Mouse (Mus musculus): Measurements from ENCODE around the gene Ormdl3.
"Not testable (repeated sequence)": the region's sequence is repeated elsewhere in the genome, so short reads cannot be mapped to it uniquely, and the experiment has no call there.

Ormdl3 gene

DNA sequence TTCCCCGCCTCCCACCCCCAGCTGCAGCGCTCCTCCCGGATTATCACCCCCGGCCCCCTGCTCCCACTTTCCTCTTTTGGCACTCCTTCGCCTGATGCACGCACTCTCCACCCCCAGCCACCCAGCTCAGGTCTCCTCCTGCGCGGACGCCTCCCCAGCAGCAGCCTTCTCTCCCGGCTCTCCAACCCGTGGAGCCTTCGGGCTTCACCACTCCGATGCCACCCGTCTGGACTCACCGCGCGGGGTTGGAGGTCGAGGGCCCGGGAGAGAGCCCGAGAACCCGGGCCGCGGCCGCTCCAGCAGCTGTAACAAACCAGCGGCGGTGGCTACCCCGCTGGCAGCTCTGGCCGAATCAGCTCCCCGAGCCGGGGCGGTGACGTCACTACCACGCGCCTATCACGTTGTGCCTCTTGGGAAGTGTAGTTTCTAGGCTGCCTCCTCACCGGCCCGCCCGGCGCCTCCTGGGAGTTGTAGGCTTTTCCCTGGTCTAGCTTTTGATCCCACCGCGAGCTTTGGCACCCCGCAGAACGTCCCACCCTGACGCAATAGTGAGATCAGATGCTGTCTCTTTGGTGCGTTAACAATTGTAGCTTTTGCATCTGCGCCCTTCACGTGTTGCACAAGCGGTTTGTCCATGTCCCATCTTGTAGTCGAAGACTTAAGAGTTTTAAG is at the start of gene Ormdl3:
Gene Ormdl3, minus strand, starts transcription at position 477 of the 672 bp plus-strand sequence.
- DNase-seq (ENCODE audit: low spot score) = peak; percentile 98

- not testable (repeated sequence) for DNase-seq (ENCODE audit: low spot score)
Measured at GRCm38 (mm10) chr11:98635312-98635970, 48.3 kb upstream of the Ormdl3 start.

DNA sequence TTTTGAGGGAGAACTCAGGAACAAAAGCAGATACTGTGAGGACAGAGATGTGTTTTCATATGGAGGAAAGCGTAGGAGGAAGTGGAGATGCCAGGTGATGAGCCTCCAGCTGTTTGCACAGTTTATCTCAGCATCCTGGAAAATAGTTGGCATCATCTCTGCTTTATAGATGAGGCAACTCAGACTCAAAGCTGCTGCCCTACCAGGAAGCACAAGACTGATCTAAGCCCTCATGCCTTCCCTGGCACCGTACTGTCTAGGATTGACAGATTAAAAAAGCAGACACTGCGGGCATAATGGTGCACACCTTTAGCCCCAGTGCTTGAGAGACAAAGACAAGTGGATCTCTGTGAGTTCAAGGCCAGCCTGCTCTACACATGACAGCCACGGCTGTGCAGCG is 43.5 kb upstream of the Ormdl3 start:
- DNase-seq (ENCODE audit: low spot score) = no peak

DNA sequence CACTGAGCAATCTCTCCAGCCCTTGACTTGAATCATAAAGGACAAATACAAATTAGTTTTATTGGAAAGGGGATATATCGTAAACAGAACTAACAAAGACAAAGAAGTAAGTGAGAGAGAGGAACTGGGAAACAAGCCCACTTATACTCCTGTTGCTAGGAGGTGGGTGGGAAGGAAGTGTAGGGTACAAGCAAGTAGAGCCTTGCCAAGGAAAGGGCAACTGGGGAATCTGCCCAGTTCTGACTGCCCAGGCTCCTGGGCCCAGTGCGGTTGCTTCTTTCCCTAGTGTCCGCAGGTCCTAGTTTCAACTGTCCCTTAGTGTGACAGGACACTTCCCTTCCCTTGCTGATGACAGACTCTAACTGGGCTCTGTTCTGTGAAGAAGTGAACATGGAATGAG is 41.5 kb upstream of the Ormdl3 start:
- no peak for DNase-seq (ENCODE audit: low spot score)

DNA sequence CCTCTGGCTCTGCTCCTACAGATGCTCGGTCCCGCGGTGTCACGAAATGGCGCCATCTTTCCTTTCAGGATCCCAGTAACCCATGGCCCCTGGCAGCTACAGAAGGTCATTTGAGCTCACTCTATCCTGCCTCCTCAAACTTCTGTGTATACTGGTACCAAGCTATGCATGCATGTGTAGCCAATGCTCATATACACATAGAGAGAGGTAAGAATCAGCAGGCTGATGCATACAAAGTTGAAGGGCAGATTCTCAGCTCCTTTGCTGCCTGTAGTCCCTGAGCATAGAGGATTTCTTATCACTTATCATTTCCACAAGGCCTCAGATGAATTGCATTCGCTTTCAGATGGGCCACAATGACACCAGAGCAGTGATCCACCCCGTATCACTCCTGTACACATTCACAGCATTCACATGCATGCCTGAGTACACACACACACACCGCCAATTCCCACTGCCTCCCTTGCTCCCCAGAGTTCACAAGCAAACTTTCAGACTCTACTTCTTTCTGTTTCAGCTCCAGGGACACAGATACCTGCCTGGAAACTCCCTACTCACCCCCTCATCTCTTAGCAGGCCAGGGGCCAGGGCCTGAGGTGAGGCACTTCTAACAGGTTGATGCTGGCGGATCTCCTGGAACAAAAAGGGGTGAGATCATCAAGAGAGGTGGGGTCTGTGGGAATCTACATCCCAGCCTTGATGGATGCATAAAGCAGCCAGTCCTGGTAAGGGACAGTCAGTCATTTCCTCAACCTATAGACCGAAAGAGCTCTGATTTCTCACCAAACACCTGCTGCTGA is 38.6 kb upstream of the Ormdl3 start, which contains the start of the genes Gm12355 and Gsdma3:
Gene Gm12355, minus strand, starts transcription at position 51 of the 800 bp plus-strand sequence.
Gene Gsdma3, plus strand, starts transcription at position 750 of the 800 bp plus-strand sequence.
- DNase-seq (ENCODE audit: low spot score) = no peak

GRCm38 (mm10) chr11:98624381-98624780 is 37.2 kb upstream of the Ormdl3 start:
- not testable (repeated sequence) for DNase-seq (ENCODE audit: low spot score)

DNA sequence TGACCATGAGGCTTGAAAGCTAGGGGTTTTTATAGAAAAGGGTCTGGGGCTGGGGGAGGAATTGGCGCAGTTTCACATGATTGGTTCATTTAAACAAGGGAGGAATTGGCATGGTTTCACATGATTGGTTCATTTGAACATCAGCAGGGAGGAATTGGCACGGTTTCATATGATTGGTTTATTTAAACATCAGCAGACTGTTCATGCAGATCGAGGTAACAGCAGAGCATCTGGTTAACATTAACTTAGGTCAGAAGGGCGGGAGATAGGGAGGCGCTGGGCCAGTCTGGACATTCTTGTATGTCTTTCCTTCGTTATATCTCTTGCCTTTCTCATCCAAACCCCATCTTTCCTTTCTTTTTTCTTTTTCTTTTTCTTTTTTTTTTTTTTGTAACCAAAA is 36.8 kb upstream of the Ormdl3 start:
- not testable (repeated sequence) for DNase-seq (ENCODE audit: low spot score)

- no peak for DNase-seq (ENCODE audit: low spot score)
Measured at GRCm38 (mm10) chr11:98620791-98621190, 33.6 kb upstream of the Ormdl3 start.

DNA sequence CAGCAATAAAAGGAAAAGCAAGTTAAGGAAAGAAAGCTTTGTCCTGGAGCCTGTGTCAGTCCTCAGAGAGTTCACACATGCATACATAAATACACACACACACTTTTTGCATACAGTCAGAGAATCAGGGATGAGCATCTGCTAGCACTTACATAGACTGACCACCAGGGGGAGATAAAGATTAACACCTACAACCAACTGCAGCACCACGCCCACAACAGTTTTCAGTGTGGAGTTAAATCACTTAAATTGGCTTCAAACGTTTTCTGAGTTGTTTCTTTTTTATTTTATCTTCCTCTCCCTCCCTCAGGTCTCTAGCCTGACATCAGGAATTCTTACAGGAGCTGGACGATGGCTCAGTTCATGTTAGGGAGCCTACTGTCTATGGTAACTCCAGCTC is 19.6 kb upstream of the Ormdl3 start:
- DNase-seq (ENCODE audit: low spot score) = peak; percentile 68

- not testable (repeated sequence) for DNase-seq (ENCODE audit: low spot score)
Measured at GRCm38 (mm10) chr11:98604911-98605310, 17.7 kb upstream of the Ormdl3 start.

GRCm38 (mm10) chr11:98603953-98604352 is 16.8 kb upstream of the Ormdl3 start:
- no peak for DNase-seq (ENCODE audit: low spot score)

DNA sequence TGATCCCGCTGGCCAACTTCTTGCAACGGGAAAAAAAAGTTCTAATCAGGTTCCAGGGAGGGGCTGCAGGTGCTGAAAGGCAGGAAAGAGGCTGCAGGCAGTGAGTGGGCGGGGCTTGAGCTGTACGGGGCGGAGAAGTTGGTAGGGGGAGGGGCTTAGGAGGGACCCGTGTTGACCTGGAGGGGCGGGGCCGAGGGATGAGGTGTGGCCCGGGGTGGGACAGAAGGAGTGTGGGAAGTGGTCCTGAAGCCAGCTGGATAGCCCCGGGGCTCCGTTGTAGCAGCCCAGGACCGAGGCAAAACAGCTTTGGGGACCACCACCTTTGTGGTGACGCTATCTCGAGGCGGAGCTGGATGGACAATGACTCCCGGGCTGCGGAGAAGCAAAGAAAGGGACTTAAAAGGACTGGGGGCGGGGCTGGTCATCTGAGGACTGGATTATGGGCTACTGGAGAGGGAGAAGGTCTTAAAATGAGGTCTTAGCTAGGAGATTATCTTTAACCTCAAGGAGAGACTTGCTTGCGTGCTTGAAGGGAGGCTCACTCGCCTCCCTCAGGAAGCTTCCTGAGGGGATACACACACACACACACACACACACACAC is 15.0 kb upstream of the Ormdl3 start:
- no peak for DNase-seq (ENCODE audit: low spot score)

- no peak for DNase-seq (ENCODE audit: low spot score)
Measured at GRCm38 (mm10) chr11:98599291-98599690, 12.1 kb upstream of the Ormdl3 start.

GRCm38 (mm10) chr11:98598851-98599290 is 11.7 kb upstream of the Ormdl3 start:
- DNase-seq (ENCODE audit: low spot score) = no peak

DNA sequence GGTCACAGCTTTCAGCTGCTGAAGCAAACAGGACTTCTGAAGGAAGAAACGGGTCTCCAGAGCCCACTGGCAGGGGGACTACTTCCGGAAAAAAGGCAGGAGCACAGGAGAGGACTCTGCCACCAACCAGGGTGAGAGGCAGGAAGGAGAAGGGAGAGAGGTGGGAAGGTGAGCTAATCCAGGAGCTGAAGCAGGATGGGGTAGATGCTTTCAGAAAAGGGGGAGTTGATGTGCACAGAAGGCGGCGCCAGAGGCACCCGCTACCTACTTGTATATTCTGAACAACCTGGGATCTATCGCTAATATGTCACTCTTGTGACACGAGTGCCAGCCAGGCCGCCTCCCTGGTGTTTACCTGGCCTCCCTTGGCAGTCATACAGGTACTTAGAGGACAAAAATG is 10.8 kb upstream of the Ormdl3 start, which contains the start of gene Lrrc3c:
Gene Lrrc3c, plus strand, starts transcription at position 301 of the 400 bp plus-strand sequence.
- DNase-seq (ENCODE audit: low spot score) = no peak

- peak; percentile 82 for DNase-seq (ENCODE audit: low spot score)
Measured at GRCm38 (mm10) chr11:98597363-98597762, 10.2 kb upstream of the Ormdl3 start.

DNA sequence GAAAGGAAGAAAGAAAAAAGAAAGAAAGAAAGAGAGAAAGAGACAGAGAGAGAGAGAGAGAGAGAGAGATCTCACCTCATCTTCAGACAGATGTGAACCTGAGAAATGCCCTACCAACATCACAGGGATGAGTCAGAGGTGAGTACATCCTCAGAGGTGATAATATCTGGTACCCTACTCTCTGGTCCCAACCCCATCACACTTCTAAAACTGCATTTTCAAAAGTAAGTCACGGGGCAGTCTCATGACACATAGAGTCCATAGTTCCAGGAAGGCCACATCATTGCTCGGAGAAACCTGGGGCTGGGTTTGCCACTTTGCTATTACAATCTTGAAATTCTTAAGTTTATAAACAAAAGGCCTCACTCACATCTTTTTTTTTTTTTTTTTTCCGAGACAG is 8.8 kb upstream of the Ormdl3 start:
- no peak for DNase-seq (ENCODE audit: low spot score)

DNA sequence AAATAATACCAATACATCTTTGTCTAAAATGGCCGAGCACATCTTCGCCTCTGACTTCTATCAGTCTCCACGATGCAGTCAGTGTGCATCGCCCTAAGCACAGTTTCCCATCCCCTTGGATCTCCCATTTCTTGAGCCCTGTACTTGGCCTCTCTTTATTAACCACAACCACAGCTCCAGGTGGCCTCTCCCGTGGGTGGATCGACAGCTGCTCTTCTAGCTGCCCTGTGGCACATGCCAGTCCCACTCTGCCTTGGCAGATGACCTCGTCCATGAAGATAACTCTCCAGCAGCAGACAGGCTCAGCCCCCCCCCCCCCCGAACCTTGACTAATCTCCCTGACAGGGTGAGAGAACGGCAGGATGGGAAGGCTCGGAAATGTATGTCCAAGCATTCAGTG is 8.3 kb upstream of the Ormdl3 start:
- no peak for DNase-seq (ENCODE audit: low spot score)

GRCm38 (mm10) chr11:98595021-98595420 is 7.9 kb upstream of the Ormdl3 start:
- no peak for DNase-seq (ENCODE audit: low spot score)

GRCm38 (mm10) chr11:98590548-98591445 is 3.6 kb upstream of the Ormdl3 start:
- no peak for DNase-seq (ENCODE audit: low spot score)

- DNase-seq (ENCODE audit: low spot score) = no peak
Measured at GRCm38 (mm10) chr11:98589306-98589705, 2.1 kb upstream of the Ormdl3 start.

All from adipocyte (in vitro differentiated cells).